In genomic region chr2:10047758-10048436, GRCm38 (mm10) we compare ENCODE assay signal across 8 mouse cellular contexts. TPM values are rescaled to one million over a fixed set of nuclear protein-coding genes. Genes with fewer than 3 reads are reported as not detected.
DNase-seq lines count a peak whose midpoint lies in the region; ATAC-seq lines count a peak whose summit lies in the region.

No protein-coding gene starts in this region.

- WGBS in embryonic facial prominence, embryonic 14.5 days, result under 1% methylated on average over 30 of the region's 47 CpGs
- under 1% methylated on average over 47 of the region's 47 CpGs for WGBS in limb, embryonic 12.5 days
- under 1% methylated on average over 47 of the region's 47 CpGs for WGBS in midbrain, embryonic 13.5 days

- peak; percentile 58 for ATAC-seq in embryonic facial prominence, embryonic 14.5 days (ENCODE audit: low read depth)
- peak; percentile 22 to 51 for ATAC-seq in hematopoietic stem cell, adult 5-6 weeks (replicated peaks in 1 of 2; ENCODE audit: insufficient read depth in 1 of 2, low FRiP score in 2 of 2, low TSS enrichment in 1 of 2, low read depth in 1 of 2, poor library complexity in 2 of 2, severe bottlenecking in 2 of 2)
- peak; percentile 79 for ATAC-seq in limb, embryonic 12.5 days (ENCODE audit: insufficient number of reproducible peaks, insufficient read depth, low FRiP score, low TSS enrichment, low read depth)
- ATAC-seq in midbrain, embryonic 13.5 days, result peak; percentile 92

- peak overlapping the region; percentile 80 for H3K9ac ChIP-seq in embryonic facial prominence, embryonic 14.5 days (ENCODE audit: low read depth, low read length)
- peak overlapping the region; percentile 84 for H3K9ac ChIP-seq in limb, embryonic 12.5 days (replicated peaks)
- H3K9ac ChIP-seq in midbrain, embryonic 13.5 days (replicated peaks), result peak overlapping the region; percentile 85

- H3K27me3 ChIP-seq in embryonic facial prominence, embryonic 14.5 days (replicated peaks; ENCODE audit: control insufficient read depth, insufficient read depth, low read length), result no peaks in the 10 kb centered on the region
- no peaks in the 10 kb centered on the region for H3K27me3 ChIP-seq in limb, embryonic 12.5 days
- H3K27me3 ChIP-seq in midbrain, embryonic 13.5 days, result no peaks in the 10 kb centered on the region

- 0 out of 2 replicates have a peak, but pooled peaks cover 9% of the 10 kb centered on the region for H3K4me1 ChIP-seq in embryonic facial prominence, embryonic 14.5 days (ENCODE audit: control insufficient read depth, insufficient read depth, low read length)
- H3K4me1 ChIP-seq in limb, embryonic 12.5 days (replicated peaks), result peaks cover 22% of the 10 kb centered on the region
- H3K4me1 ChIP-seq in midbrain, embryonic 13.5 days (replicated peaks), result peaks cover 26% of the 10 kb centered on the region

- H3K27ac ChIP-seq in embryonic facial prominence, embryonic 14.5 days (replicated peaks; ENCODE audit: low read depth, low read length), result peak overlapping the region; percentile 22; the same call in 1 of the 2 replicates
- peak overlapping the region; percentile 64 for H3K27ac ChIP-seq in limb, embryonic 12.5 days
- H3K27ac ChIP-seq in midbrain, embryonic 13.5 days, result peak overlapping the region; percentile 67

- DNase-seq in layer of hippocampus, postnatal 25 days (ENCODE audit: extremely low spot score in 1 of 2, low spot score in 1 of 2), result peak; percentile 10 to 37
- no peak for DNase-seq in layer of hippocampus, adult 18-20 months (ENCODE audit: low spot score in 2 of 2)
- peak; percentile 52 to 77 for DNase-seq in adrenal gland, adult (ENCODE audit: inconsistent age in 2 of 2, low spot score in 1 of 2)
- DNase-seq in embryonic facial prominence, embryonic 14.5 days (ENCODE audit: low spot score), result peak; percentile 58
- DNase-seq in spleen, postnatal 14 days (ENCODE audit: low spot score in 2 of 2), result peak; percentile 10 to 21

- H3K36me3 ChIP-seq in embryonic facial prominence, embryonic 14.5 days (ENCODE audit: control insufficient read depth, insufficient read depth, low read length), result no peaks in the 10 kb centered on the region
- no peaks in the 10 kb centered on the region for H3K36me3 ChIP-seq in limb, embryonic 12.5 days
- H3K36me3 ChIP-seq in midbrain, embryonic 13.5 days, result no peaks in the 10 kb centered on the region

- H3K4me2 ChIP-seq in embryonic facial prominence, embryonic 14.5 days (ENCODE audit: low read depth, low read length), result peak overlapping the region; percentile 75
- peak overlapping the region; percentile 83 for H3K4me2 ChIP-seq in limb, embryonic 12.5 days
- H3K4me2 ChIP-seq in midbrain, embryonic 13.5 days (replicated peaks), result peak overlapping the region; percentile 94

- H3K9me3 ChIP-seq in embryonic facial prominence, embryonic 14.5 days (ENCODE audit: control insufficient read depth, low read length), result no peaks in the 10 kb centered on the region
- H3K9me3 ChIP-seq in limb, embryonic 12.5 days, result no peaks in the 10 kb centered on the region
- H3K9me3 ChIP-seq in midbrain, embryonic 13.5 days, result no peaks in the 10 kb centered on the region

- H3K4me3 ChIP-seq in embryonic facial prominence, embryonic 14.5 days (ENCODE audit: low read depth, low read length), result peak overlapping the region; percentile 83
- peak overlapping the region; percentile 85 for H3K4me3 ChIP-seq in limb, embryonic 12.5 days (replicated peaks)
- H3K4me3 ChIP-seq in midbrain, embryonic 13.5 days (replicated peaks), result peak overlapping the region; percentile 99

RNA-seq across cellular contexts. Expression of gene Taf3, which starts 0.5 kb away (rescaled TPM):
- 10 to 100 TPM; 12.9 to 13.9 TPM for total RNA-seq in layer of hippocampus, postnatal 25 days (2021)
- total RNA-seq in layer of hippocampus, adult 18-20 months (2021), result 10 to 100 TPM; 15.6 to 16.2 TPM
- 10.9 and 11.6 TPM in 2 replicates for polyA plus RNA-seq in embryonic facial prominence, embryonic 14.5 days (2014; fragmentation: Nextera tagmentation; extraction: Ambion mirVana)
- total RNA-seq in hematopoietic stem cell, adult 5-6 weeks (2017), result 9.1 and 12.7 TPM in 2 replicates
- polyA plus RNA-seq in limb, embryonic 12.5 days (2016; fragmentation: Nextera tagmentation; extraction: Ambion mirVana), result 15.3 and 15.9 TPM in 2 replicates
- polyA plus RNA-seq in midbrain, embryonic 13.5 days (2015; fragmentation: Nextera tagmentation; extraction: Ambion mirVana), result 16.4 and 18.0 TPM in 2 replicates

RNA-seq across cellular contexts. Expression of gene Atp5c1, which starts 32.4 kb away (rescaled TPM):
- total RNA-seq in layer of hippocampus, postnatal 25 days (2021), result 100 to 1,000 TPM; 261 to 293 TPM
- 100 to 1,000 TPM; 256 to 261 TPM for total RNA-seq in layer of hippocampus, adult 18-20 months (2021)
- 611 and 614 TPM in 2 replicates for polyA plus RNA-seq in embryonic facial prominence, embryonic 14.5 days (2014; fragmentation: Nextera tagmentation; extraction: Ambion mirVana)
- 384 and 464 TPM in 2 replicates for total RNA-seq in hematopoietic stem cell, adult 5-6 weeks (2017)
- 507 and 512 TPM in 2 replicates for polyA plus RNA-seq in limb, embryonic 12.5 days (2016; fragmentation: Nextera tagmentation; extraction: Ambion mirVana)
- 500 and 520 TPM in 2 replicates for polyA plus RNA-seq in midbrain, embryonic 13.5 days (2015; fragmentation: Nextera tagmentation; extraction: Ambion mirVana)

RNA-seq across cellular contexts. Expression of gene Kin, which starts 32.5 kb away (rescaled TPM):
- 10 to 100 TPM; 12.5 to 13.6 TPM for total RNA-seq in layer of hippocampus, postnatal 25 days (2021)
- total RNA-seq in layer of hippocampus, adult 18-20 months (2021), result 10 to 100 TPM; 10.3 to 10.4 TPM
- polyA plus RNA-seq in embryonic facial prominence, embryonic 14.5 days (2014; fragmentation: Nextera tagmentation; extraction: Ambion mirVana), result 22.7 and 24.3 TPM in 2 replicates
- total RNA-seq in hematopoietic stem cell, adult 5-6 weeks (2017), result 38.1 and 38.8 TPM in 2 replicates
- 31.5 and 32.9 TPM in 2 replicates for polyA plus RNA-seq in limb, embryonic 12.5 days (2016; fragmentation: Nextera tagmentation; extraction: Ambion mirVana)
- 39.0 and 39.6 TPM in 2 replicates for polyA plus RNA-seq in midbrain, embryonic 13.5 days (2015; fragmentation: Nextera tagmentation; extraction: Ambion mirVana)

Comparison
In these comparisons a context has a peak if more than half of its experiments do, and no peak if none do; other contexts are left out.
1. DNase-seq: peak in layer of hippocampus, postnatal 25 days (2 of 2), adrenal gland, adult (2 of 2), embryonic facial prominence, embryonic 14.5 days (single experiment) and spleen, postnatal 14 days (2 of 2); none in layer of hippocampus, adult 18-20 months (0 of 2).
2. ATAC-seq: peak in every context shown above with its lines; median percentile 92 in midbrain, embryonic 13.5 days; 79 in limb, embryonic 12.5 days; 58 in embryonic facial prominence, embryonic 14.5 days; 36 in hematopoietic stem cell, adult 5-6 weeks.
3. Peak in every context shown above with its lines, with median percentiles within 50 percentile points of each other: H3K27ac ChIP-seq, H3K4me2 ChIP-seq, H3K4me3 ChIP-seq and H3K9ac ChIP-seq.